Mouse (Mus musculus) spleen, postnatal 0 days (tissue): Measurements from ENCODE around the gene Wdr45. TPM values are rescaled to one million over a fixed set of nuclear protein-coding genes. Genes with fewer than 3 reads are reported as not detected.

ENCODE experiments used
- polyA plus RNA-seq: library from polyadenylated mRNA; unstranded; fragments of >200 nt; fragmentation: Nextera tagmentation; extraction: Ambion mirVana; gene quantifications from 2 replicates; pipeline ENCODE4 v1.2.1, GENCODE M21; 2015

Gene Wdr45
- 23.5 and 26.1 TPM in 2 replicates for polyA plus RNA-seq

DNA sequence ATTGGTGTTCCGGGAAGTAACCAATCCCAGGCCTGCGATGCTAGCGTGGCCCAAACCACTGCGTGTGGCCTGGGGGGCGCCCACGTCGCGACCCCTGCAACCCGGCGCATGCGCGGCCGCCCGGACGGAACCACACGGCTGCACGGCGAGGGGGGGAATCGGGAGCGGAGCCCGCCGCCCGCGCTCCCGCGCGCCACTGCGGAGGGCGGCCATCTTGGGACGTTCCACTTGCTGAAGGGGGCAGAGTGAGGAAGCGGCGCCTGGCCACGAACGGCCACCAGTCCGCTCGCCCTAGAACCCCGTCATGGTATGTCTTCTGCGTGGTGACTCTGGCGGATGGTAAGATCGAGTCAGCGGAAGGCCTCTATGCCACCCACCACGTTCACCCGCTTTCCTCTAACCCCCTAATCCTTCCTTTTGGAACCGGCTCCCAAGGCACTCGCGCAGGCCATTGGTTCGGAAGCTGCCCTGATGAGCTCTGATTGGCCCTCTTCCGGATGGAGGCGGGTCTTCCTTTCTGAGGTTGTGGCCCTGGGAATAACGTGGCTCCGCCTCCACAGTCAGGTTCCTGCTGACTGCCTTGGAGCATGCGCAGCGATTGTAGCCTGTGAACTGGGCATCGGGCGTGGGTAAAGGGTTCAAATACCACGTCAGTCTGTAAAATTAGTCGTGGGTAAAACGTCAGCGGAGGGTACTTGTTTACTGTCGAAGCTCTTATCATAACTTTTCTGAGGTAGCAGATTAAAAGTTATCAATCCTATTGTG lies at the start of gene Wdr45:
Gene Wdr45, plus strand, starts transcription at position 199 of the 765 bp plus-strand sequence.

DNA sequence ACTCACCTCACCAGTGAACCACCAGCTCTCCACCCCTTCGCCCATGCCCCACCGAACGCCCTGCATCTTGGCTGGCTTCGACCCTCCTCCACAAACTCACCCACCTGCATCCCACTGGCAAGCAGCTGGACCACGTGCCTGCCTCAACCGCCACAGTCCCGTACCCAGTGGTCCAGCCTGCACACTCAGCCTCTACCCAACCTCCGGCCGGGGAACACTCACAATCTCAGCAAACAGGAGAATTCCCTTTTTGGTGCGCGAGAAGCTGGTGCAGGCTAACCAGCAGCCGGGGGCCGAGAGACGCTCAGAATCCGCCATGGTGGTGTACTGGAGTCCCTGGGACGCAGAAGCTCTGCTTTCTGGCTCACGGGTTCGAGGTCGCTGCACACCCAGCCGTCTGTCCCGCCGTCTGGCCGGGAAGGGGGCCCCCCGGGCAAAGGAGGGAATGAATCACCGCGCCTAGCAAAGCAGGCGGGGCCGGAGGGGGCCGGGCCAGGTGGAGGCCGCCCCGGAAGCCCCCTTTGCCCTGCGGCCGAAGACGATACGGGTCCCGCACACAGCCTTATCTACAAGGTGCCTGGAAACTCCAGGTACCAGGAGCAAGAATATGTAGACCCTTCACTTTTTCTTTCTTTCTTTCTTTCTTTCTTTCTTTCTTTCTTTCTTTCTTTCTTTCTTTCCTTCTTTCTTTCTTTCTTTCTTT lies 43.1 kb upstream of the Wdr45 start, which contains the start of gene Plp2:
Gene Plp2, minus strand, starts transcription at position 470 of the 703 bp plus-strand sequence.

DNA sequence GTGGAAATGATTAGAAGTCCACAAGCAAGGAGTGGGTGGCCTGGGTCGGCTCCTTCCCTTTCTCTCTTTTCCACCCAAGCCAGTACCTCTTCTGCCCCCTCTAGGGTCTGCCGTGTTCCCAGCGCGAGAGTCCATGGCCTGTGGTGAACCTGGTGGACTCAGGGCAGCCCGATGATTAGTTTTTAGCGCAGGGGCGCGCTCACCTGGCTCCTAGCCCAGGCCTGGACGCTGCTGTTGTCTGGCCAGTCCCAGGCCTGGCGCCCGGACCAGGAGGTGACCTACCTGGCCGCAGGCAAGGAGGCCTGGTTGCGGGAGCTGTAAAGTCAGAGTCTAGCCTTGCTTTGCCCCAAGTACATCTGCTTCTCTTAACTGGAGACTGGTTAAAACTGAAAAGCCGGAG lies 33.3 kb upstream of the Wdr45 start, which contains the start of gene Magix:
Gene Magix, minus strand, starts transcription at position 388 of the 400 bp plus-strand sequence.

DNA sequence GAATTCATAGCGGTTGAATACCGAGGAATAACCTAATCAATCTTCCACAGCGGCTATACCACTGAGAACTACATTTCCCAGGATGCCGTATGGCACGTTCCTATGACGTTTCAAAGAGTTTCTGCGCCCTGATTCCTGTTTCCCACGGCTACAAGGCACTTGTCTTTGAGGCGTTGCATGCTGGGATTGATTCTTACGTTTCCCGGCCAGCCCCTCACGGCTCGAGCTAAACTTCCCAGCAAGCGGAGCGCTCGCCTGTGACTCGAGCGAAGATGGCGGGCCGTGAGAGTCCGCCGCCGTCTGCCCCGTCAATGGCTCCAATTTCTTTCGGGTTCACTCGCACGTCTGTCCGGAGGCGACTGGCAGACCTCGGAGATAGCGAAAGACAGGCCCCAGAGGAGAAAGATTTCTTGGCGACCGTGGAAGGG lies 17.2 kb upstream of the Wdr45 start, which contains the start of gene Gpkow:
Gene Gpkow, plus strand, starts transcription at position 178 of the 428 bp plus-strand sequence.

DNA sequence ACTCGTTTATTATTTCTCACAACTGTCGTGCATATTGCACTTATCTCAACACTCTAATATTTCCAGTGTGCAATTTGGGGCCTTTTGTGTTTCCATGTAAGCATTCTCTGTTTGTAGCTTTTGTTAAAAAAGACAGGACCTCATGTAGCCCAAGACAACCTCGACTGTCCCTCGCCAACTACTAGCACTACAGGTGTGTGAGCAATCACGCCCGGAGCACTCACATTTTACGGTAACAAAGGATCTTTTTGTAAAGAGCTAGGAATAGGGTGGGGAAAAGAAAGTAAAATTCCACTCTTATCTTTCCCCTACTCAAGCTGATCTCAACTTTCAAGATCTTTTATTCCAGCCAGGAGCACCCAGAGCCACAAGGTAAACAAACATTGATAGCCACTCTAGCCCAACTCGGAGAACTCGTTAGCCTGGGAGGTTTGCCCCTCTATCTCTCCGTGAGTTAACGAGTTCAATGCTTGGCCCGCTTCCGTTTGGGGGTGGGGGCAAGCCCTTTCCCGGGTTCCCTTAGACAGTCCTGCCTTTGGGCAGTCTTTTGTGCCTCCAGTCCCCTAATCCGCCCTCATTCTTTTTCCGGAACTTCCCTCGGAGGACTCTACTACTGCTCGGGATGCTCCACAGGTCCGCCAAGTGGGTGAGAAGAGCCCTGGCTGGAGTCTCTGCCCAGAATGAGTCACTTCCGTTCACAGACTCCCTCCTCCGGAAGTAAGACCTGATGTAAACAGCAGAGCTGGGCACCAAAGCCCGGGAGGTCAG lies 7.6 kb downstream of the Wdr45 start, which contains the start of gene Gm45208:
Gene Gm45208, plus strand, starts transcription at position 732 of the 768 bp plus-strand sequence.

DNA sequence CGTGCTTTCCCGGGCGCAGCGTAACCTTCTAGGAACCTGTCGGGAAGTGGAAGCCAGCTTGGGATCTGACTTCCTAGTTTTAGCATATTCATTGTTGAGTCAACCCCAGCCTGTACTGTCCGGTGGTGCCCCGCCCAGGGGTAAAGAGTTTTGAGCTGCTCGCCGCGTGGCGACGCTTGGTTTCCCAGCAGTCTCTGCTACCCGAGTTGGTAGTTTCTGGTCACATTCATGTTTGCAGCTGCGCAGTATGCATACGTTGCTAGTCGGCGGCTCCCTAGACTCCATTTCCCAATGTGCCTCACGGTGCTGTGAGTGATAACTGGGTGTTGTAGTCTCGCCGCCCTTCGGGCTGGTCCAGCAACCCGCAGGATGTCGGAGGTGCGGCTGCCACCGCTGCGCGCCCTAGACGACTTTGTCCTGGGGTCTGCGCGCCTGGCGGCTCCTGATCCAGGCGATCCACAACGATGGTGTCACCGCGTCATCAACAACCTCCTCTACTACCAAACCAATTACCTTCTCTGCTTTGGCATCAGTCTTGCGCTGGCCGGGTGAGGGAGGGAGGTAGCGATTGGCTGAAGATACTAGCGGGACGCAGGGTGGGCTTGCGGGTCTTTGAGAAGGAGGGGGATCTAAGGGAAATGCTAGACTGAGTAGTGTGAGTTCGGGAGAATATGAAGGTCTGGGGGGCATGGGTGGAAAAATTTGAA lies 14.2 kb downstream of the Wdr45 start, which contains the start of gene Praf2:
Gene Praf2, plus strand, starts transcription at position 225 of the 707 bp plus-strand sequence.

DNA sequence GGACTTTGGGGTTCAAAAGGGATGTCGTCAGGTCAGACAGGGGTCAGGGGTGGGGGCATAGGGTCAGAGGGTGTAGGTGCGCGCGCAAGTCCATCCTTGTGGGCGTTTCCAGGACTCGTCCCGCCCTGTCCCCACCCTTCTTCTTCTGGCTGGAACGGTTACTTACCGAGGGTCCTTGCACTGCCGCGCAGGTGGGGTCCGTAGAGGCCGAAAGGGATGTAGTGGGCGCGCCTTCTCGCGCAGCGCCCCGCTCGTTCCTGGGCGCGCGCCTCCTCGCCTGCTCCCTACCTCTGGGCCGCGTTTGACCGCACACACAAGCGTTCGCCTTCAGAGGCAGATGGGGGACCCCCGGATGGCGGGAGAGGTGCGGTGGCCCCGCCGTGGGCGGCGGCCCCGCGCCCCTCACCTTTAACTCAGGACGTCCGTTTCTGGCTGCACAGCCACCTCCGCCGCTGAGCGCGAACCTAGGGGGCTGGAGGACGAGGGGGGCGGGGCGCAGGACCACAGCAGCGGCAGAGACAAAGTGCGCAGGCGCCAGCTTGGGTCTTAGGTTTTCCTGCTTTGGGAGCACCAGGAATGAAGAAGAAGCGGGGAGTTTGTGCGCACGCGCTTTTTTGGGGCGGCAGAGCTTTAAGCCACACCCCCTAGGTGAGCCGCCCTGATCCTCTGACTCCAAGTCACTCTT lies 36.4 kb downstream of the Wdr45 start, which contains the start of gene Ccdc120:
Gene Ccdc120, minus strand, starts transcription at position 474 of the 685 bp plus-strand sequence.

DNA sequence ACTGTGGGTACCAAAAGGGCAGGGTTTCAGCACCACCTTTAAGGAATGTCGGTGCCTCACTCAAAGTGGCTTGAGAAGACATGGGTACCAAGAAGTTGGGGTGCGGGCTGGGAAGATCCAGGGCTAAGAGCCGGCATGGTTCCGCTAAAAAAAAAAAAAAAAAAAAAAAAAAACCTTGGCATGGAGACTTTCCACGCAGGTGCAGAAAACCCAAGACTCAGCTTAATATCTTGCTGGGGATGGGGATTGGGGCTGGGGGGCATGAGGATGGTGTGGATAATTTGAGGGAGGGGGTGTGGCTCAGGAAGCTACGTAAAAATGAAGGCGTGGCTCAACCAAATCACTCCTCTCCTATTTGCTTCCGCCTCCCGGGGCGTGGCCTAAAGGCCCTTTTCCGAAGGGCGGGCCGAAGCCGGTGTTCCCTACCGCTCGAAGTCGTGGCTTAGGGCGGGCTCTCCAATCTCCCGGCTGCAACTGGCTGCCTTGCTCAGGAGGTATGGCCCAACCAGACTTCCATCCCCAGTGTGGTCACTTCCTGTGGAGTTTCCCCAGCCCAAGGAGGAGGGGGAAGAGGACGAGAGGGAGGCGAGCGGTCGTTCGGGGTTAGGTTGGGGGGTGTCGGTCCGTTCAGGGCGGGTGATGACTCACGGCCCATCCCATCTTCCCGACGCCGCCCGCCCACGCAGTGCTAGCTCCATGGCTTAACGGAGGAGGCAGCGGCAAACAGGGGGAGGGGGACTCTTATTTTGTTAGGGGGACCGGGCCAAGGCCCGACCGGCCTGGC lies 48.2 kb downstream of the Wdr45 start, which contains the start of gene Tfe3:
Gene Tfe3, plus strand, starts transcription at position 424 of the 784 bp plus-strand sequence.

Other genes with a start within 250 kb of the Wdr45 start
- not detected in 2 replicates for gene Foxp3, start 140.7 kb upstream of the Wdr45 start, polyA plus RNA-seq
- 0.25 and 0.29 TPM in 2 replicates for gene Ppp1r3f, start 140.1 kb upstream of the Wdr45 start, polyA plus RNA-seq
- gene Ccdc22, start 108.8 kb upstream of the Wdr45 start, polyA plus RNA-seq = 20.3 and 21.9 TPM in 2 replicates
- gene Cacna1f, start 107.2 kb upstream of the Wdr45 start, polyA plus RNA-seq = 0.06 and 0.11 TPM in 2 replicates
- gene Syp, start 75.9 kb upstream of the Wdr45 start, polyA plus RNA-seq = 0.34 and 0.43 TPM in 2 replicates
- 4.6 and 5.8 TPM in 2 replicates for gene Prickle3, start 57.1 kb upstream of the Wdr45 start, polyA plus RNA-seq
- 82.0 and 99.0 TPM in 2 replicates for gene Plp2, start 42.9 kb upstream of the Wdr45 start, polyA plus RNA-seq
- gene Magix, start 33.1 kb upstream of the Wdr45 start, polyA plus RNA-seq = 0.34 and 0.70 TPM in 2 replicates
- 15.6 and 16.1 TPM in 2 replicates for gene Gpkow, start 17.2 kb upstream of the Wdr45 start, polyA plus RNA-seq
- 0.69 and 0.82 TPM in 2 replicates for gene Gm45208, start 7.9 kb downstream of the Wdr45 start, polyA plus RNA-seq
- gene Praf2, start 14.1 kb downstream of the Wdr45 start, polyA plus RNA-seq = 7.2 and 7.9 TPM in 2 replicates
- 2.1 and 2.4 TPM in 2 replicates for gene Ccdc120, start 36.6 kb downstream of the Wdr45 start, polyA plus RNA-seq
- 14.4 and 18.0 TPM in 2 replicates for gene Tfe3, start 48.2 kb downstream of the Wdr45 start, polyA plus RNA-seq
- gene Gripap1, start 75.4 kb downstream of the Wdr45 start, polyA plus RNA-seq = 38.5 and 43.6 TPM in 2 replicates
- 0.41 and 0.44 TPM in 2 replicates for gene Kcnd1, start 108.0 kb downstream of the Wdr45 start, polyA plus RNA-seq
- 47.1 and 48.6 TPM in 2 replicates for gene Otud5, start 127.0 kb downstream of the Wdr45 start, polyA plus RNA-seq
- gene Pim2, start 163.9 kb downstream of the Wdr45 start, polyA plus RNA-seq = 4.5 and 6.1 TPM in 2 replicates
- gene Slc35a2, start 169.7 kb downstream of the Wdr45 start, polyA plus RNA-seq = 14.2 and 17.2 TPM in 2 replicates
- gene Pqbp1, start 184.9 kb downstream of the Wdr45 start, polyA plus RNA-seq = 56.8 and 65.6 TPM in 2 replicates
- gene Timm17b, start 185.0 kb downstream of the Wdr45 start, polyA plus RNA-seq = 104 and 105 TPM in 2 replicates
- gene Gm10491, start 193.5 kb downstream of the Wdr45 start, polyA plus RNA-seq = not detected in 2 replicates
- gene Gm10490, start 195.2 kb downstream of the Wdr45 start, polyA plus RNA-seq = not detected in 2 replicates
- gene Pcsk1n, start 205.5 kb downstream of the Wdr45 start, polyA plus RNA-seq = 0.10 and 0.12 TPM in 2 replicates
- not detected in 2 replicates for gene Eras, start 214.3 kb downstream of the Wdr45 start, polyA plus RNA-seq
- 4.6 and 5.7 TPM in 2 replicates for gene Hdac6, start 233.6 kb downstream of the Wdr45 start, polyA plus RNA-seq